Mouse (Mus musculus): ENCODE data around the gene Trim41.
A peak's percentile ranks its signal among the peaks of the same experiment; 100 is the strongest.
"Not testable (repeated sequence)": the region's sequence is repeated elsewhere in the genome, so short reads cannot be mapped to it uniquely, and the experiment has no call there.

The Trim41 gene

DNA sequence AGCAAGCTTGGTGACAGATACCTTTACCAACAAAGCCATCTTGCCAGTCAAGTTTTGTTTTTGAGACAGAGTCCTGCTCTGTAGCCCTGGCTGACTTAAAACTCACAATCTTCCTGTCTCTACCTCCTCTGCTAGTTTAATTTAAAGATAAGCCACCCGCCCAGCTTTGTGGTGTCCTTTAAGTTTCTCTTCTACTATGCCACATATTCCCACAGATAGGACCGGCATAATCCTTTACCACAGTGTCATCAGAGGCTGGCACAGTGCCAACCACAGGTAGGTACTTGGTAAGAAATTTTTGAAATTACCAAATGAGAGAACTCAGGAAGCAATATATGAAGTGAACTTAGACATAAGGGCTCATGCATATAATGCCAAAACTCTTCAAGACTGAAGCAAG lies 7.0 kb downstream of the Trim41 start:
- DNase-seq, result no peak

GRCm38 (mm10) chr11:48809434-48809830 lies 7.7 kb downstream of the Trim41 start:
- DNase-seq, result no peak

DNA sequence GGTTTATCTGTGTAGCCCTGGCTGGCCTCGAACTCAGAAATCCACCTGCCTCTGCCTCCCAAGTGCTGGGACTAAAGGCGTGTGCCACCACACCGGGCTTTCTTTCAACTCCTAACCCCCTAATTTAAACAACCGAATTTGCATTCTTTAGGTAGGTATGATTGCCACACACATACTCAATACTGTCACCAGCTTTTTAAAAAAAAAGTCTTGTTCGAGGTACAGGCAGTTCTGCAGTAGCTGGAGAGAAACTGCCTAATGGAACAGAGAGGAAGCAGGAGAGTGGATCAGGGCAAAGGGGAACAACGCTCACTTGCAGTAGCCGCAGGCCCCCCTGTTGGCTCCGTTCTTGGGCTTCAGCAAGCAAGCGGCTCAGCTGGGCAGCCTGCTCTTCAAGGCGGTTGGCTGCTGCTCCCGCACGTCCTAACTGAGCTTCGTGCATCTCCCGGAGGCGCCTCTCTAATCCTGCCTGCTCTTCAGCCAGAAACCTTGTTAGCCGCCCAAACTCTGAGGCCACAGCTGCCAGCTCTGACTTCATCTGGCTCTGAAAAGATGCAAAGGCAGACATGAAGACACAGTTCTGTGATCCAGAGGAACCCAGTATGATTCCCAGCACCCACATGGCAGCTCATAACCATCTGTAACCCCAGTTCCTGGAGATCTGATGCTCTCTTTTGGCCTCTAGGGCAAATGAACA lies 8.3 kb downstream of the Trim41 start:
- DNase-seq, result no peak

DNA sequence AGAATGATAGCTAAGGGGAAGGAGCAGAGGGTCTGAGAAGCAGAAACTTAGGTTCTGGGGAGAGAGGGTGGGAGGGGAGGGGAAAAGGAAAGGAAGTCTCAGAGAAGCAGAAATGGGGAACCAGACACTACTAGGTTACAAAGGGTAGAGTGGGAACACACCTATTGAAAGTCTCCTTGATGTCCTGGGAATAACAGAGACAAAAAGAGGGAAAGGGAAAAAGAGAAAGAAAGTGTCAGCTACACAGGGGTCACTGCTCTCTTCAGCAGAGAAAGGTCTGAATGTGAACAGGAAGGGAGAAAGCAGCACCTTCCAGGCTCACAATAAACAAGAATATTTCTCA lies 8.9 kb downstream of the Trim41 start:
- no peak for DNase-seq

DNA sequence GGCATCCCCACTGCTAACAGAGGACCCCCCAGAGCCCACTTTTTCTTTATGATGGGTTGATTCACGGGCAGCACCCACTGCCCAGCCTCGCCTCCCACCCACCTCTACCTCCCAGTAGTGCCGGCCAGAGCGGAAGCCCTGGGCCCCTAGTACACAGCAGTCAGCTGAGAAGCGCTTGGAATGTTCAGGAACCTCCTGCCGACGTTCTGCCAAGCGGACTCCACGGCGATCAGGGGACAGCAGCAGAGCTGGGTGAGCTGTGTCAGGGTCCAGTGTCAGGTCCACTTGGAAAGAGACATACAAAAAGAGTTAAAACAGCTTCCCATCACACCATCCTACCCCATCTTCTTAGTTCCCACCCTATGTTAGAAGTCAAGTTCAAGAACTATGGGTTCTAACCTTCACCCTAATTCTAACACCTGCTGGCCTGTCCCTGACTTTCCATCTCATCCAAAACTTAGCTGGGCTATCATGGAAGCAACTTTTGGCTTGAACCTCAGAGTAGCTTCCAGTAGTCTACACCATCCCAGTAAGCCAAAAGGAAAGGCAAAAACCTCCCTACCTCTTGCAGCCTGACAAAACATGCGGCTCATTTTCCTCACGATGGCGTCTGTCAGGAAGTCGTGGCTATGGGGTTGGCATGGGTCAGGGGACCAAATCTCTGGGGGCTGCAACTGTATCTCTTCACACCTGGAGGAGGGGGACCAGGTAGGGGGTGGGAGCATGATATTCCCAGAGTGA lies 9.4 kb downstream of the Trim41 start:
- DNase-seq, result no peak

- no peak for DNase-seq
These were observed 10.1 kb downstream of the Trim41 start for GRCm38 (mm10) chr11:48806856-48807562.

DNA sequence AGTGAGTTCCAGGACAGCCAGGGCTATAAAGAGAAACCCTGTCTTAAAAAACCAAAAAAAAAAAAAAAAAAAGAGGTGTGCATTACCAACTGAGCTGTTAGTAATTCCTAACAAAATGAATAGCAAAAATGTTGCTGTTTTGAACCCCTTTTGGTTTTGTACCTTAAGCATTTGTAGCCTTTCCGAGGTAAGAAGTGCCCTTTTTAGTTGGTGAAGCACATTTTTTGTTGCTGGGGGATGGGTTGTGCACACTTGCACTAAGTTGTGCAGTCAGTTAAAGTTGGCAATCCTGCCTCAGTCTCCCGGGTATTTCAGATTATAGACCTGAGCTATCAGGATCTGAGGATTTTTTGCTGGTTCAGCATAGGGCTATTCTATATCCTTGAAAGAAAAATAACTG lies 12.2 kb downstream of the Trim41 start:
- no peak for DNase-seq

DNA sequence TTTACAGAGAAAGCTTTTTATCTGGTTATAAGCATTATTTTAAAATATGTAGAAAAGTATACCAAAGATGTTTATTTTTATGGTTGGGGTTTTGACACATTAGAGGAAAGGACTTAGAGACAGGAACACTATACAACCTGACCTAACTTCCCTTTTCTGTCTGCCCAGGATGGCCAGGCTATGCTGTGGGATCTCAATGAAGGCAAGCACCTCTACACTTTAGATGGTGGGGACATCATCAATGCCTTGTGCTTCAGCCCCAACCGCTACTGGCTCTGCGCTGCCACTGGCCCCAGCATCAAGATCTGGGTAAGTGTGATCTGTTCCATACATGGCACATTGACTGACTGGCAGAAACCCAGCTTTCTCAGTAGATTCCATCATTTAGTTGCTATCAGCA lies 13.2 kb downstream of the Trim41 start:
- DNase-seq, result no peak

GRCm38 (mm10) chr11:48801831-48802772 lies 15.1 kb downstream of the Trim41 start:
- DNase-seq, result no peak

DNA sequence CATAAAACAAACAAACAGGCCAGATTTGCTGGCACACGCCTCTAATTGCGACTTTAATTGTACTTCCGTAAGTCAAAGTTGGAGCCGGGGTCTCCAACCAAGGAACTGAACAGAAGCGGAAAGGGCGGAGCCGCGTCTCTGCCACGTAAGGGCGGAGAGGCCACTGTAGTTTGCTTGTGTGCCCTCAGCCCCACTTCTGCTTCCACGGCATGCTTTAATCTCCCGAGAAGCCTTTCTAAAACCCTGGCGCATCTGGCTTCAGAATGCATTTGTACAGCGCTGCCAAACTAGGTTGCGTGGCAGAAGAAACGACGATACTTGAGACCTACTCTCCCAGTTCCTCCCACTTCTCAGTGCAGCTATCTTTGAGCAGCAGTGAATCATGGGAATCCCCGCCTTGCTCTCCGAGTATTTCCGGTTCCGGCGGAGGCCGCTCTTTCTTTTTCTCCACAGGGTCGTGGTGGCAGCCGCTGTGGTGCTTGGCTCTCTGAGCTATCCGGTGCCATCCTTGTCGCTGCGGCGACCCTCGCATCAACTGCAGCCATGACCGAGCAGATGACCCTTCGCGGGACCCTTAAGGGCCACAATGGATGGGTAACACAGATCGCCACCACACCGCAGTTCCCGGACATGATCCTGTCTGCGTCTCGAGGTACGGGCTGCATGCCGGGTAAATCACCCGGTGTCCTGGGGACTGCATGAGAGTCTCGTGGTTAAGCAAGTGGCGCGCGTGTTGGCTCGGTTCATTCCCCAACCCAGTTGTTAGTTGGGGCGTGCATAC lies 17.0 kb downstream of the Trim41 start, which contains the start of gene Rack1:
Gene Rack1 (plus strand): TSS at position 412 of the 781 bp plus-strand sequence.
- peak; percentile 87 for DNase-seq

- no peak for DNase-seq
These were observed 17.9 kb downstream of the Trim41 start for GRCm38 (mm10) chr11:48798984-48799920.

DNA sequence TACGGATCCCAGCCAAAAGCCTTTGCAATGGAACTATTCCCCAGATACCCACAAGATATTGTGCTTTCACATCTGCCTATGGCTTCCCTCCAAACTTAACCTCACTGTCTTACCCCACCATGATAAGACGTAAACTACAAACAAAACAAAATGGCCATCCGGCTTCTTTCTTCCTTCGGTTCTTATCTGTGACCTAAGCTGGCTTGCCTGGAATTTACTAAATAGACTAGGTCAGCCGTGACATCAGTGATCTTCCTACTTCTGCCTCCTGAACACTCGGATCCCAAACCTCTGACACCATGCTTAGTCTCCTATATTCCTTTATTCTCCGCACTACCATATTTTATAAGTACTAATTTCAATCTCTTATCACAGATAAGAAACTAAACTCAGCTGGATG lies 18.8 kb downstream of the Trim41 start:
- no peak for DNase-seq

DNA sequence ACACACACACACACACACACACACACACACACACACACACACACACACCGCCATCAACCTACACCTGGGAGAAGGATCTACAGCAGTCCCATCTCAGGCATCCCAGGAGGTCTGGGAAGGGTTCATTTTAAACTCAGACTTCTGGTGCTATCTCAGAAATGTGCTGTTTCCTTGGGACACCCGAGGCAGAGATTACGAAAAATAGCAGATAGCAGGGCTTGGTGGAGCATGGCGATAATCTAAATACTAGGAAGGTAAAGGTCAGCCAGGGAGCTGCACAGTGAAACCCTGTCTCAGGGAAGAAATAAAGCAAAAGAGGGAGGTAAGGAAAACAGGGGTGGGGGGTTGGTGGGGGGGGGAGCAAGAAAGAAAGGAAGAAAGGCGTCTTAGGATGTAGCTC lies 19.9 kb downstream of the Trim41 start:
- DNase-seq, result no peak

DNA sequence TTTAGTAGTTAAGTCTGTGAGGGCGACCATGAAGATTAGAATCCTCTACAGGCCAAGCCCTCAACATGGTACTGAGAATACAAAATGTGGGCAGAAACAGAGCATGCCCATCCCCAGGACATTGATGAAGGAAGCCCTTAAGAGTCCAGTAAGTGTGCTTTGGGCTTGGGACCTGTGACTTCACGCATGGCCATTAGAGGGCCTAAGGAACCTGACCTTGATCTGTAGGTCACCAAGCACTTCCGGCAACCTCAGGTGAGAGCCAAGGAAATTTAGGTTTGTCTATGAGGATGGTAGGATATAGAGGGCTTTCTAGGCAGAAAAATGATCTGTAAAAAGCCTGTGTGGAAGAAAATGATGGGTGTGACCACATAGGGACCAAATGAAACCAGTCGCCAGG lies 20.9 kb downstream of the Trim41 start:
- DNase-seq, result no peak

DNA sequence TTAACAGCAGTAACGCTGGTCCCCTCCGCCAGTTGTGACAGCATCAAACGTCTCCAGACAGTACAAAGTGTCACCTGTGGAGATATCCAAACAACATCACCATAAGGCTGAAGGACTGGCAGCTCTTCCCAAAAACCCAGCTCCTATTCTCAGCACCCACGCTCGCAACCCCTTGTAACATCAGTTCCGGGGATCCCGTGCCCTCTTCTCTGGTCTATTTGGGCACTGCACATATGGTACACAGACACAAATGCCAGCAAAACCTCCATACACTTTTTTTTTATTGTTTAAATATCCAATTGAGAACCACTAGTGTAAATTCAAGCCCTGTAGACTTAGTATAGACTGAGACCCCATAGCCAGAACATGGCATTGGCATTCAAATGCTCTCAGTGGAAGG lies 21.9 kb downstream of the Trim41 start:
- peak; percentile 71 for DNase-seq

GRCm38 (mm10) chr11:48793184-48793583 lies 24.0 kb downstream of the Trim41 start:
- DNase-seq, result no peak

DNA sequence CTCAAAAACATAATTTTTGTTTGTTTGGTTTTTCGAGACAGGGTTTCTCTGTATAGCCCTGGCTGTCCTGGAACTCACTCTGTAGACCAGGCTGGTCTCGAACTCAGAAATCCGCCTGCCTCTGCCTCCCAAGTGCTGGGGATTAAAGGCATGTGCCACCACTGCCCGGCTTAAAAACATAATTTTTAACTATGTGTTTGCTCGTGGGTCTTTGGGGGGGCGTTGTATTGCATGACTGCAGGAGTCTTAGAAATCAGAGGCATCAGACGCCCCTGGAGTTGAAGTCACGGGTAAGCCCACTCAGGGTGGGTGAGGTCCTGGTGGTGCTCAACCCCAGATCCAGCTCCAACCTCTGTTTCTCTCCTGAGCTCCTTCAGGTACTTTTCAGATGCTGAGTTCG lies 25.3 kb downstream of the Trim41 start:
- DNase-seq, result not testable (repeated sequence)

GRCm38 (mm10) chr11:48790946-48791345 lies 26.2 kb downstream of the Trim41 start:
- DNase-seq, result no peak

- DNase-seq, result peak; percentile 93
These were observed 27.0 kb downstream of the Trim41 start for GRCm38 (mm10) chr11:48789973-48790823.

DNA sequence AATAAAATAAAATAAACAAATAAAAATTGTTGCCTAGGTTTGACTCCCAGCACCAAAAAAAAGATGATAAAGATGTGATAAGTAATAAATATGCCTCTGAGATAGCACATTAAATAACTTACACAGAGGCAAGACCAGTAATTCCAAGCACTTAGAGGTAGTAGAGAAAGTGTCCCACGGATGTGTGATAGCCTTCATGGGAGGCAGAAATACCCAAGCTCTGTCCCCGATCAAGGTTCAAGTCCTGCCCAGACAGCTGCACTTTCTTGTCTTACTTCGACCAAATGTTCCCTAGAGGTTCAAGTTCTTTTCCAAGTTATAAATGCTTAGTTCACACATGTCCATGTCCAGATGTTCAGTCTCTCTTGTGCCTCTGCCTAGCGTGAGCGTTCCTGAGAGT lies 27.9 kb downstream of the Trim41 start:
- no peak for DNase-seq

Measured in thymus, postnatal 4 days (tissue).